Mouse (Mus musculus) embryonic stem cell, embryonic (primary cell): ENCODE data around the gene Depdc5.

ENCODE experiments used
- CTCF ChIA-PET, 4 experiments: fragments of 300-600 bp in 2 of 4; fragments of 350-600 bp in 2 of 4; sonication (Branson Sonifier 250); formaldehyde crosslinking; loops; one replicate each; lab custom pipeline; 2022; ENCODE audit warnings: inconsistent platforms in 2 of 4; lab: Charles Lee
- POLR2A ChIA-PET, 4 experiments: fragments of 300-600 bp in 2 of 4; fragments of 350-600 bp in 2 of 4; sonication (Branson Sonifier 250); formaldehyde crosslinking; loops; one replicate each; lab custom pipeline; 2022; ENCODE audit warnings: antibody characterized with exemption in 4 of 4, inconsistent platforms in 1 of 4; lab: Charles Lee

The Depdc5 gene

DNA sequence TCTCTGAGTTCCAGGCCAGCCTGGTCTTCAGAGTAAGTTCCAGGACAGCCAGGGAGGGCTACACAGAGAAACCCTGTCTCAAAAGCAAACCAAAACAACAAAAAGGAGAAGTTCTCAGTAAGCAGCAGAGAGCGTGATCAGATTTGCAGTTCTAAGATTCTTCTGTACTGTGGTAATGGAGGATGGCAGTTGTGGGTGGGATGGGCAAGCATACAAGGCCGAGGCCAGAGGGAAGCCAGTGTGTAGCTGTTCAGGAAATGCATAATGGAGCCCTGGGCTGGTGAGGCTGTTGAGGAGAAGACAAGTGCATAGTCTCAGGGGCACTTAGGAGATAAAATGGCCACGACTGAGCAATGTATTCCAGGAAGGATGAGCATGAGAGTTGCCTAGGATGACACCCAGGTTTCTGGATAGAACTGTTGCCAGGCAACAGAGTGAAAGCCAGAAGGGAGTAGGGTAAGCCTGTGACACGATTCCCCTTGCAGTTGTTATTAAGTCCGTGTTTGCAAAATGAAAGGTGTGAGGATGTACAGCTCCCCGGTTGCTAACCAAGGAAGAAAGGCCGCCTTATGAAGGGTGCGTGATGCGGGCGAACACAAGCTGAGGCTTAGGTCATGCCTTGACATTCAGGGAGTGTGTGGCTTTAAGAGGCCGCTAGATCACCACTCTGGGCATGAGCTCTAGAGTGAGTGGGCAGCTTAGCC is 142.1 kb downstream of the Depdc5 start:
- ChIA-PET POLR2A (interaction anchor here in 3 of 4 experiments (0.7 to 2.6 kb wide), 11 partner anchors 8 to 28 kb away, joined by 3 to 12 read pairs (median 4); partner anchors contain the start of gene Ywhah (in 2 of the 3)), CTCF (interaction anchor here in 1 of 4 experiments (1.2 to 1.3 kb wide), 2 partner anchors 13 to 16 kb away, joined by 3 read pairs; partner anchors contain the start of gene Ywhah)

DNA sequence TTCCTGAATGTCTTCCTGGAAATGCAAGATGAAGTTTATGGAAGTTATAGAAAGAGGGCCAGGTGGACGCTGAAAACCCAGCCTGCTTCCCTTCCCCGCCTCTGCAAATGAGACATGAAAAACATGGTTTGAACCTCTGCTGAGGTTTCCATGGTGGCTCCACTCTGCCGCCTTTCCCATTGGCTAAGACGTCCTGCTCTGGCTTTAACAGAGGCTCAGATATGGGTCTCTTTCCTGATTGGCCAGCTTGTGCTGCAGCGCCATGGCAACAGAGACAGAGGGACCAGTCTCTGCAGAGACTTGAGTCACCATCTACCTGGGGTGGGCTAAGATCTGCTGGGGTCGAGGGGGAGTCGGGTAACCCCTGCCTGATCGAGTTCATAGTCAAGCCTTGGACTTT is 143.2 kb downstream of the Depdc5 start:
- ChIA-PET CTCF (interaction anchor here in 1 of 4 experiments (1.2 kb wide), 1 partner anchor 12 kb away, joined by 3 read pairs; the partner anchor contains the start of gene Ywhah), POLR2A (interaction anchor here in 2 of 4 experiments (0.7 to 2.6 kb wide), 6 partner anchors 9 to 23 kb away, joined by 3 to 12 read pairs (median 4); partner anchors contain the start of gene Ywhah (in 2 of the 2))

DNA sequence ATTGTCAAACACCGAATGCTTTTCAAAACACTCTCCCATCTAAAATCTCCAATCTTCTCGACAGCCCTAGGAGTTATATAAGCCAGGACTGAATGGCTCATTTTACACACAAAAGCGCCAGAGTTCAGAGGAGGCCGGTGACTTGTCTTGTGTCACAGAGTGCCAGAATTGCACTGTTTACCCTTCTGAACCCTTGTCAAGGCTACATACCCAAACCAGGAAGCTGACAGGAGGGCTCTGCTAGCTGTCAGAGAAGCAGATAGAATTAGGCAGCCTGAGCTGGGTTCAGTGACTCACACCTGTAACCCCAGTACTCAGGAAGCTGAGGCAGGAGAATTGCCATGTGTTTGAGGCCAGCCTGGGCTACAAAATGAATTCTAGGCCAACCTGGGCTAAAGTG is 143.9 kb downstream of the Depdc5 start:
- POLR2A ChIA-PET = interaction anchor here in 3 of 4 experiments (0.5 to 5.0 kb wide), 7 partner anchors 11 to 394 kb away, joined by 3 to 31 read pairs (median 8); partner anchors contain the start of gene Ywhah (in 2 of the 3)
- CTCF ChIA-PET = interaction anchor here in 2 of 4 experiments (0.6 to 0.9 kb wide), 3 partner anchors 12 to 84 kb away, joined by 3 to 4 read pairs (median 3); no protein-coding TSS in a partner anchor

DNA sequence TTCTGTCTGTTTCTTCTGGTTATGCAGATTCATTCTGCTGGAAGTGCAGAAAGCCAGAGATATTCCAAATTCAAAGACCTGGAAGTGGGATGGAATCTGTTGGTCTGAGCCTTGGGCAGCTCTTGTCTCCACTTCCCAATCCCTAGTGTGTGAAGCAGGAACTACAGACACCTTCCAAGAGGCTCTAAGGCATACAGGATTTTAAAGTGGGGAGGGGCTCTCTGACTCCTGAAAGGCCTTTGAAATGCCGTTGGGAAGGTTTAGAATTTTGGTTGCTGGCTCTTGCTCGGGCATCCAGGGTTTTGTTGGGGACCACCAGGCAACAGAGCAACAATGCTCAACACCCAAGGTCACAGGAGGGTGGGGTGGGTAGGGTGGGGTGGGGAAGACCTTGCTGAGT is 145.8 kb downstream of the Depdc5 start:
- CTCF ChIA-PET = interaction anchor here in 3 of 4 experiments (0.6 to 1.3 kb wide), 7 partner anchors 9 to 290 kb away, joined by 3 to 5 read pairs (median 3); partner anchors contain the start of gene Ywhah (in 1 of the 3)
- POLR2A ChIA-PET = interaction anchor here in 3 of 4 experiments (0.7 to 5.5 kb wide), 11 partner anchors 8 to 874 kb away, joined by 3 to 55 read pairs (median 4); partner anchors contain the start of gene Ywhah (in 3 of the 3)

DNA sequence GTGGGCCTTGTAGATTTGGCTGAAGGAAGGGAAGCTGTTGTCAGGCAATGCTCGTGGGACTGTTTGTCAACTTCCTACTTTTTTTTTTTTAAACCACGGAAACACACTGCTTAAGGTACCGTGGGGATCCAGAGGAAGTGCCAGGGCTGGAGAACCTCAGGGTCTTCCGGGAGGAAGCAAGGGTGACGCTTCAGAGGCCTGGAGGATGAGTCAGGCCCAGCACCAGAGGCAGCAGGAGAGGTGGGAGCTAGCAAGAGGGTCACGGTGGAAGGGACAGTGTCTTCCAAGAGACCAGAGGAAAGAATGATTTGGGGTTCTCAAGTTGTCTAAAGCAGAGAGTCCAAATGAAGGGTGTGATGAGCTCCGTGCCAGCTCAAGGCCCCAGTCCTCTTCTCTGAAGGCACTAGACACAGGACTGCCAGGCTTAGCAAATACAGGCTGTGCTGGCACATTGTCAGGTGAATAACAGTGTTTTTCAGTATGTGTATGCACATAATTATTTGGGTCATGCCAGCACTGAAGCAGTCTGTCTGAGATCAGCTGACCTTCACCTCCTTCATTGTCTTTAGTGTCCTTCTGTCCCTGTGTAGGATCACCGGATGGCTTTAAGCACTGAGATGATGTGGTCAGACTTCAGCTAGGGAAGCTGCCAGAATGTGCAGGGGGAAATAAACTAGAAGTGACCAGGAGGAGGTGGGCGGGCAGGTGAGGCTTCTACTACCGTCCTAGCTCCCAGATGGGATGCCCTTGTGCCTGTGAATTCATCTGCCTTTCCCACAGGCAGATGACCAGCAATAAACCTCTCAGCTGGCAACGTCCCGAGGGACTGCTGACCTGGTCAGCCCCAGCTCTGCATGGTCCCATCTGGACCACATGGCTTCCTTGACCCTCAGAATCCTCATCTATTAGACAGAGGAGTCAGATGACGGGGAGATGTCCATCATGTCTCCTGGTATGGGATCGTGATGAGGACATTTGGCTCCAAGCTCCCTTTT is 146.6 kb downstream of the Depdc5 start:
- CTCF ChIA-PET = interaction anchor here in 3 of 4 experiments (0.6 to 1.5 kb wide), 8 partner anchors 9 to 289 kb away, joined by 3 to 5 read pairs (median 4); no protein-coding TSS in a partner anchor

DNA sequence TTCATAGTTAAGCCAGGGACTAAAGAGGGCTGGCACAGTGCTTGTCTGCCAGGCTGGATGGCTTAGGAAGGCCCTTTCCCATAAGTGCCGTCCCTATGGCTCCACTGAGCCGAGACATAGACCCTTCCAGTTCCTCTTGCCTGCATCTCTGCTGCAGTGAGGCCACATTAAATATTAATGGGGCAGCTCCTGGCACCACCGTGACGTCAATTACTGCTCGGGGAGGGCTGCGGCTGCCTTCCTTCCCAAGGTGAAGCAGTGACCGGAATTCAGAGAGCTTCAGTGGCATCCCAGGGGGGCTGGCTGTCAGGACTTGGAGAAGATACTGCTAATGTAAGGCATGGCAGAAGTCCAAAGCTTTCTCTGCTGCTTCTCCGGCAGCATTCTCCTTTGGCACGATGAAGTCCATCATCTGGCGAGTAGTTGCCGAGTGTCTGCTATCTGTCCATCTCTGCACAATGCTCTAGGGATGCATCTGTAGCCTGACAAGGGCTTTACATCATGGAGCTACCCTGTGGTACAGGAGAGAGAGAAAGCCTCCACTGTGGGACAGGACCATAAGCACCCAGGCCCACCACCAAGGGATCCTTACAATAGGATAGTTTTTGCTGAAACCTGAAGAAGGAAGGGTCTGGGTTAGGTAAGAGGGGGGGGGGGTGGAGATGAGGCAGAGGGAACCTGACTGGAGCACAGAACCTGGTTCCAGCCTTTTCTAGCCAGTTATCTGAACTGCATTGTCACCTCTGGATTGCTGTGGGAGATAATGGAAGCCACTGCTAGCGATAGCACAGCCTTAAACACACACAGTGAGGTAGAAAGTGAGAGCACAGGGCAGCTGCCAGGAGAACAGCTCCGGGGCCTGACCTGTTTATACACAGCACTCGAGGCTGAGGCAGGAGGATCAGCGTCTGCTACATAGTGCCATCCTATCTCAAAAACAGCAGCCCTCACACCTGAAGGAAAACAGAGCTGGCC is 147.9 kb downstream of the Depdc5 start:
- CTCF ChIA-PET = interaction anchor here in 1 of 4 experiments (1.5 to 1.7 kb wide), 2 partner anchors 10 to 22 kb away, joined by 4 to 6 read pairs; no protein-coding TSS in a partner anchor
- POLR2A ChIA-PET = interaction anchor here in 3 of 4 experiments (0.6 to 5.5 kb wide), 20 partner anchors 10 to 589 kb away, joined by 3 to 55 read pairs (median 4); partner anchors contain the start of gene Ppp1cb (in 1 of the 3)

More for the DNA sequence above, 146.6 kb downstream of the Depdc5 start:
- POLR2A ChIA-PET = interaction anchor here in 3 of 4 experiments (0.7 to 5.5 kb wide), 18 partner anchors 8 to 83 kb away, joined by 3 to 55 read pairs (median 4); partner anchors contain the start of gene Ywhah (in 3 of the 3)

DNA sequence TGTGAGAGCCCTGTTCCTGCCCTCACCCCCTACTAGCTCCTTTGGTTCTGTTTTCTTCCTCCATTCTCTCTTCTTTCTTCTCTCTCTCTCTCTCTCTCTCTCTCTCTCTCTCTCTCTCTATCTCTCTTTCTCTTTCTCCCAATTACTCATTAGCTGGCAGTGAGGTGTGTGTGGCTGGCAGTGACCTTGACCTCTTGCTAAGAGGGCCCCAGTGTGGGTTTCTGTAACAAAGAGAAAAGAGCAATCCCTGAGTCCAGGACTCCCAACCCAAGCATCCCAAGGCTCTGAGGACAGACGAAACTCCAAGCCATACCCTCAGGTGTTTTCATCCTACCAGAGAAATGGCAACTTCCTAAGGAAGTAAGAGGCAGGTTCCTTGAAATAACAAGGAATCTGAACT is 150.6 kb downstream of the Depdc5 start:
- ChIA-PET POLR2A (interaction anchor here in 2 of 4 experiments (0.5 to 1.5 kb wide), 5 partner anchors 9 to 34 kb away, joined by 3 to 4 read pairs (median 3); no protein-coding TSS in a partner anchor), CTCF (no interaction called here)

DNA sequence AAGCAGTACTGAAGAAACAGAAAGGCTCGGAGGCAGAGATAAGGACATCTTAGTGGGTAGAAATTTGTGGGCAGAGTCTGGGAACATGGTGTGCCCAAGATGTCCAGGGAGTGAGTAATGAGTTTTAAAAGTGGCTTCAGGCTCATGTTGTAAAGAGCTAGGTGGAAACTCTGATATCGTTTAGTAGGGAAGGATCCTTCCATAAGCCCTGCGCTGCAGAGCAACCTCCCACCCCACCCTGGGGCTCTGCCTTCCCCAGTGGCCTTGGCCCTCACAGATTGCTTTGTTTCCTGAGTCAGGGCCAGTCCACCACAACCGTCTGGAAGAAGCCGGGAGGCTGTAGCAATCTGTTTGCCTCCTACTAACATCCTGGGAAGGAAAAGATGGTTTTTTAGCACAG is 152.1 kb downstream of the Depdc5 start:
- ChIA-PET POLR2A (interaction anchor here in 2 of 4 experiments (0.8 to 1.8 kb wide), 3 partner anchors 8 to 23 kb away, joined by 3 to 6 read pairs (median 4); no protein-coding TSS in a partner anchor), CTCF (interaction anchor here in 1 of 4 experiments (1.7 kb wide), 1 partner anchor 18 kb away, joined by 6 read pairs; no protein-coding TSS in a partner anchor)

DNA sequence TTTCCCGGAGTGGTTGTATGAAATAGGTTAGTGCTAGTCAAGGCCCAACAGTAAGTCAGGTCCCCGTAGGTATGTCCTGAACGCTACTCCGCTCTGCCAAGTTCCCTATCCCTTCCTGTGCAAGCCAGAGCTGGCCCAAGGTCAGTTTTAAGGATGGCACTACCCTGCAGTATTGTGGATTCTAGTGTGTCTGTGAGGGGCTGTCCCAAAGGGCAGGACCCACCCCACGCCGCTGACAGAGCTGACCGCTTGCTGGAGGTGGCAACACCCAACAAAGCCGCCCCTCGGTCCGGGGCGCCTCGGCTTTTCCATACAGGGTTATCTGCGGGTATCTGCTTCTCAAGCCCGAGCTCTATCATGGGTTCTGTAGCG is 154.7 kb downstream of the Depdc5 start:
- POLR2A ChIA-PET = interaction anchor here in 3 of 4 experiments (0.5 to 8.1 kb wide), 61 partner anchors 8 to 1902 kb away, joined by 3 to 84 read pairs (median 4); partner anchors contain the start of genes Prr14l (in 2 of the 3), Yes1 (in 2 of the 3), Maea (in 1 of the 3) and Ppp1cb (in 1 of the 3)
- CTCF ChIA-PET = interaction anchor here (0.5 to 2.8 kb wide), 8 partner anchors 9 to 1824 kb away, joined by 3 to 21 read pairs (median 4); no protein-coding TSS in a partner anchor

DNA sequence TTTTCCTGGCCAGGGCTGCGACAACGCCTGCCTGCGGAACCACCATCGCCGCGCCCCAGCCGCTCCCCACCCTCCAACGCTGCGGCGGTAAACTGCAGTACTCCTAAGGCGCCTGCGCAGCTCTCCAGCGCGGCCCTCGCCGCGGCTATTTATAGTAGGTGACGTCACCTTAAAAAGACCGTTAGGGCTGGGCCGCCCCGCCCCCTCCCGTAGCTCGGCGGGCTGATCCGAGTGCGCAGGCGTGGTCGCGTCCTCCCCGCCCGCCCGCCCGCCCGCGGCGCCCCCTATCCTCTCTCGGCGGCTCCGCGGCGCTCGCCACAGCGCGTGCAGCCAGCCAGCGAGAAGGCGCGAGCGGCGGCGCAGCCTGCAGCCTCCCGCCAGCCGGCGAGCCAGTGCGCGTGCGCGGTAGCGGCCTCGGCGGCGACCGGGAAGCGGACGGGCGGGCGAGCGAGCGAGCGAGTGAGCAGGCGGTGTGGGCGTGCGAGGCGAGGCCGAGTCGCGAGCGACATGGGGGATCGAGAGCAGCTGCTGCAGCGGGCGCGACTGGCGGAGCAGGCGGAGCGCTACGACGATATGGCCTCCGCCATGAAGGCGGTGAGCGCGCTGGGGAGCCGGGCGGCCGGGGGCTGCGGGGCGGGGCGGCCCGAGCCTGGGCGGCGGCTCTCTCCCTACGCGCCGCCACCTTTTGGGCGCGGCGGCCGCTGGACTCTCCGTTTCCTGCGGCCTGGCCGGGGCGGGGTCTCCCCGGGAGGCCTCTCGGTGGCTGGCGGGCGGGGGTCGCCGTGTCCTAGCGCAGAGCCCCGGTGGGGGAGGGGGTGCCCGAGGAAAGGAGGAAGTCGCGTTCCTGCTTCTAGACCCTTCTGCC is 155.3 kb downstream of the Depdc5 start, which contains the start of gene Ywhah:
TSS of gene Ywhah (plus strand) at position 256 of the 865 bp plus-strand sequence.
- ChIA-PET POLR2A (interaction anchor here in 3 of 4 experiments (0.5 to 8.1 kb wide), 68 partner anchors 8 to 1902 kb away, joined by 3 to 84 read pairs (median 4); partner anchors contain the start of genes Prr14l (in 2 of the 3), Yes1 (in 2 of the 3), Maea (in 1 of the 3) and Ppp1cb (in 1 of the 3)), CTCF (interaction anchor here (0.5 to 2.8 kb wide), 10 partner anchors 10 to 1825 kb away, joined by 3 to 21 read pairs (median 4); no protein-coding TSS in a partner anchor)

DNA sequence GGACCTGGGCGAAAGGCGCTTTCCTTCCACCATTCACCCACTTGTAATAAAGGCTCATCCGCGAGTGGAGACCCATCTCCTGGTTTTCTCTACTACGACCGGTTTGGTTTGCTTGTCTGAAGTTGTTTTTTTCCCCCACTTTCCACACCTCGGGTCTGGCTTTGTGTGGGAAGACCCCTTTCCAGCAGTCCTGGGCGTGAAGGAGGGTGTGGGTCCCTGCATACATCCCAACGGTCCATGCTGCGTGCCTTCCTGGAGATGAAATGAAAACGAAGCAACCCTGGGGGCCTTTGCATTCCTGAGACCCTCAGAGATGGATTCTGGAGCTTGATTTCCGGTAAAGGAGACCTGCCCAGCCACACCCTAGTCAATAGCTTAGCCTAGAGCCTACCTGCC is 155.9 kb downstream of the Depdc5 start:
- CTCF ChIA-PET = interaction anchor here in 3 of 4 experiments (1.4 to 2.8 kb wide), 4 partner anchors 13 to 14 kb away, joined by 3 to 21 read pairs (median 13); no protein-coding TSS in a partner anchor
- POLR2A ChIA-PET = interaction anchor here in 3 of 4 experiments (0.5 to 8.1 kb wide), 22 partner anchors 9 to 408 kb away, joined by 3 to 84 read pairs (median 6); partner anchors contain the start of gene Yes1 (in 1 of the 3)

DNA sequence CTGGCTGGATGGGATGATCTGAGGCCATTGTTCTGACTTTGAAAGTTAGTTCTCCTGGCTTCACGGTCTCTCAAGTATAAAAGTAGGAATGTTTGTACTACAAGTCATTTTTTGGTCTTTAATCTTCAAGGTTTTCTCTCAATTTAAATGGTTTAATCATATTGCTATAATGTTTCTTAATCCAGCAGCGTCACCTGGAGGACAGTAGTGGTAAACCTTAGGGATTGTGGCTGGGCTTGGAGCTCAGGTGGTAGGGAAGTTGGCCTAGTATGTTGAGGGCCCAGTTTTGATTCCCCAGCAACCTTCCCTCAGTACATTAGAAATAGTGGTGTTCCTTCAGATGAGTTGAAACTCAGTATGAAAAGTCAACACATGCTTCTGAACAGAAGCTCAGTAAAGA is 158.1 kb downstream of the Depdc5 start:
- CTCF ChIA-PET = interaction anchor here (0.5 to 3.5 kb wide), 24 partner anchors 9 to 1151 kb away, joined by 3 to 46 read pairs (median 3); no protein-coding TSS in a partner anchor

DNA sequence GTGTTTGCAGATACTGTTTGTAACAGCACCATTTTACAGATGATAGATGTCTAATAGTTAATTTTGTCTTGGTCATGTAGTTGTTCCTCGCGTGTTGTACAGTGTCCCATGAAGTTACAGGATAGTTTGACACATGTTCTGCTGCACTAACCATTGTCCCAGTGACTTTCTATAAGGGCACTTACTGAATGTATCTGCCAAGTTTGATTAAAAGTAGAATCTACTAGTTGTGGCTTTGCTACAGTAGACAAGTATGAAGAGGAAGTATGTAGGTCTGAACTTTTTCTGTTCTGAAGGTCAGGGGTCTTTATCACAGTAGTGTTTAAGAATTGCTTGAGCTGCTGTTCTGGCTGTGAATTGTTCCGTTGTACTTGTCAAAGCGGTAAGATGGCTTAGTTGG is 159.8 kb downstream of the Depdc5 start:
- ChIA-PET POLR2A (interaction anchor here in 3 of 4 experiments (1.1 to 8.1 kb wide), 14 partner anchors 8 to 104 kb away, joined by 3 to 84 read pairs (median 4); no protein-coding TSS in a partner anchor), CTCF (interaction anchor here (0.5 to 3.5 kb wide), 6 partner anchors 10 to 301 kb away, joined by 3 to 46 read pairs (median 10); no protein-coding TSS in a partner anchor)

More for the DNA sequence above, 158.1 kb downstream of the Depdc5 start:
- POLR2A ChIA-PET = interaction anchor here (0.6 to 8.1 kb wide), 42 partner anchors 7 to 718 kb away, joined by 3 to 84 read pairs (median 4); partner anchors contain the start of genes Ctbp1 (in 1 of the 4), Pisd (in 1 of the 4), Prr14l (in 1 of the 4) and Slbp (in 1 of the 4)

DNA sequence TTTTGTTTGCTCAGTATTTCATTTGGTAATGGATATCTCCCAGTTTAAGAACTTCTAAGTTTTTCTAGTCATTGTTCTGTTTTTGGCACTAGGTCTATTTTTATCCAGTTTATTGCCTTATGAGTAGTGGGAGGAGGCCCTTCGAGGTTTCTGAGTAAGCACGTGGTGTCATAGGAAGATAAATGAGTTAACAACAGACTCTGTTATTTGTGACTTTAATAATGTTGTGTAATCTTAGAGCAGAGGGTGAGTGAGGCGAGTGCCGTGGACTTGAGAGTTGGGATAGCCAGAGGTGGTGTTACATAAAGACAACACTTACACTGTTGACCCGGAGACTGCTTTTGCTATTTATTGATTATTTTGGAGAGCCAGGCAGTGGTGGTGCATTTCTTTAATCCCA is 161.0 kb downstream of the Depdc5 start:
- CTCF ChIA-PET = interaction anchor here in 3 of 4 experiments (0.6 to 3.5 kb wide), 3 partner anchors 9 to 47 kb away, joined by 3 to 46 read pairs (median 11); no protein-coding TSS in a partner anchor
- POLR2A ChIA-PET = interaction anchor here in 3 of 4 experiments (0.7 to 8.1 kb wide), 10 partner anchors 9 to 161 kb away, joined by 3 to 77 read pairs (median 4); partner anchors contain the start of gene Depdc5 (in 1 of the 3)
